Mouse (Mus musculus): Measurements from ENCODE around the gene Miga1. TPM values are rescaled to one million over a fixed set of nuclear protein-coding genes. Genes with fewer than 3 reads are reported as not detected.

Miga1 gene
- polyA plus RNA-seq, 1 experiment, result 50.7 TPM

DNA sequence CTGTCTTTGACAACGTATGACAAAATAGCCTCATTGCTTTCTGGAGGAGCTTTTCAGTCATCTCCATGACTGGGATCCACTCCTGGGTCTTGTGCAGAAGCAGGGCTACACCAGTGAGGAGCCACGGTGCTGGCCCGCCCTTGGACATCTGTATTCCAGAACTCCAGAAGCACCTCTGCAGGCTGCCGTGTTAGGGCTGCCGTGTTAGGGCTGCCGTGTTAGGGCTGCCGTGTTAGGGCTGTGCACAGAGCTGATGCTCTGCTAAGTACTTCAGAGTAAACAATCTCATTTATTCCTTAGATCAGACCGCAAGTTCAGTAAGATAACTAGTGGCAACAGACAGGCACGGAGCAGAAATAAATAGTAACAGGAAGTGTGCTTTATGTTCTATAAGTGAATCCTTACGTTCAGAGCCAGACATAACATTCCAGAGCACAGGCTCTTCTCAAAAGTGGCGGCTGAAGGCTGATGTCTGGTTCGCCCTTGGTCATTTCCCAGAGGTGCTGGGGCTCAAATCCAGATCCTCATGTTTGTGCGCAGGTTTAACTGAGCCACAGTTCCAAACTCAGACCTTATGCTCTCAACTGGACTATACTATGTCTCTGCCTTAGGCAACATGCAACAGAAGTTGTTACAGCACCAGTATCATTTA lies 46.6 kb downstream of the Miga1 start:
- no peaks in the 10 kb centered on the region for H3K4me1 ChIP-seq (ENCODE audit: control insufficient read depth, insufficient read depth, low read length)
- no peak overlapping the region for H3K4me3 ChIP-seq (ENCODE audit: low read depth, low read length)
- no peak overlapping the region for H3K27ac ChIP-seq (ENCODE audit: insufficient read depth, low read length)
- no peak for TF ChIP-seq POLR2A (IDR thresholded peaks at IDR 0.05; ENCODE audit: insufficient read depth, low read length)
- no peak for TF ChIP-seq EP300 (IDR thresholded peaks at IDR 0.05; ENCODE audit: insufficient read depth, low read depth, low read length)
- TF ChIP-seq CTCF (IDR thresholded peaks at IDR 0.05; ENCODE audit: low read depth, low read length), result no peak
- peaks cover 11% of the 10 kb centered on the region for H3K36me3 ChIP-seq (ENCODE audit: control insufficient read depth, insufficient read depth, low read length, poor library complexity, severe bottlenecking)
- no peaks in the 10 kb centered on the region for H3K9me3 ChIP-seq (replicated peaks; ENCODE audit: control insufficient read depth, insufficient read depth, low read length, poor library complexity, severe bottlenecking)
- no peaks in the 10 kb centered on the region for H3K27me3 ChIP-seq (ENCODE audit: control insufficient read depth, insufficient read depth, low read length, poor library complexity, severe bottlenecking)
- no peak overlapping the region for H3K9ac ChIP-seq (ENCODE audit: low read depth, poor library complexity, severe bottlenecking)

DNA sequence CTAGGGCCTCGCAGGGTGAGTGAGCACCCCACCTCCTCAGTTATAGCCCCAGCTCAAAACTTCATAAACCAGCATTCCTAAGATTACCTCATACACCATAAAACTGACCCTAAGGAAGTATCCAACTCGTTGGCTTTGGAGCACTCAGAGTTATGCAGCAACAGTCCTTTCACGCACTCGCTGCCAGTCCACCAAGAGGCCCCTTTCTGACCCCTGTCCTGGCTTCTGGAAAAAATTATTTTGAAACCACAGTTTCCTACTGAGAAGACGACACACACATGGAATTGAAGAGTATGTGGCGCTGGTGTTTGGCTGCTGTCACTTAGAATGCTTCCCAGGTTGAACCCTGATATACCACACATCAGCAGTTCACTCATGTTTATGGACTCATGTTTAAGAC lies 48.3 kb downstream of the Miga1 start:
- H3K4me1 ChIP-seq (ENCODE audit: control insufficient read depth, insufficient read depth, low read length), result no peaks in the 10 kb centered on the region
- no peak overlapping the region for H3K9ac ChIP-seq (ENCODE audit: low read depth, poor library complexity, severe bottlenecking)
- H3K9me3 ChIP-seq (replicated peaks; ENCODE audit: control insufficient read depth, insufficient read depth, low read length, poor library complexity, severe bottlenecking), result no peaks in the 10 kb centered on the region
- no peak overlapping the region for H3K27ac ChIP-seq (ENCODE audit: insufficient read depth, low read length)
- no peaks in the 10 kb centered on the region for H3K27me3 ChIP-seq (ENCODE audit: control insufficient read depth, insufficient read depth, low read length, poor library complexity, severe bottlenecking)
- no peak for TF ChIP-seq POLR2A (IDR thresholded peaks at IDR 0.05; ENCODE audit: insufficient read depth, low read length)
- no peak overlapping the region for H3K4me3 ChIP-seq (ENCODE audit: low read depth, low read length)
- H3K36me3 ChIP-seq (ENCODE audit: control insufficient read depth, insufficient read depth, low read length, poor library complexity, severe bottlenecking), result peaks cover 8% of the 10 kb centered on the region

DNA sequence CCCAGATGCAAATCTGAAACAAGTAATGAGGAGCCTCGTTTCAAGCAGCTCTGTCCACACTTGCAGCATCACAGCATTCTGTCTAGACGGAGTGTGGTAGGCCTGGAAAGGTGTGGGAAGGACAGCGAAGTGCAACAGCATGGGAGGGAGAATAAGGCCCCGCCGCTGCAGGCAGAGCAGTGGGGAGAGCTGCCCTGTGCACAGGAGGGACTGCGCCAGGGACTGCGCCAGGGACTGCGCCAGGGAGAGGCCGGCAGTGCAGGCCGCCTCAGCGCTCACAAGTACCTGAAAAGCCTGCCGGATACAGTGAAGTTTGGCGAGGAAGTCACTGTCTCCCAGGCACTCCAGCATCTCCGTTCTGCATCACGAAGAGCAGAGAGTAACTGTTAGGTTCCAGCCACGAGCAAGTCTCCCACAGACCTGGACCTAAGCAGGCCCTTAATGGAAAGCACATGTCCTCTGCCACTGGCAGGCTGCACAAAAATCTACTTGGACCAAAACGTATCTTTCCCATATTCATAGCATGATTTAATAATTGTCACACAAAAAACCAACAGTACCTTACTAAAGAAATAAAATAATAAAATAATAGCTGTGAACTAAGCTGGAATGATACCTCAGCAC lies 49.9 kb downstream of the Miga1 start:
- TF ChIP-seq CTCF (IDR thresholded peaks at IDR 0.05; ENCODE audit: low read depth, low read length) (no peak), EP300 (IDR thresholded peaks at IDR 0.05; ENCODE audit: insufficient read depth, low read depth, low read length) (no peak), POLR2A (IDR thresholded peaks at IDR 0.05; ENCODE audit: insufficient read depth, low read length) (no peak)
- no peak overlapping the region for H3K4me3 ChIP-seq (ENCODE audit: low read depth, low read length)
- no peaks in the 10 kb centered on the region for H3K4me1 ChIP-seq (ENCODE audit: control insufficient read depth, insufficient read depth, low read length)
- no peaks in the 10 kb centered on the region for H3K27me3 ChIP-seq (ENCODE audit: control insufficient read depth, insufficient read depth, low read length, poor library complexity, severe bottlenecking)
- no peak overlapping the region for H3K9ac ChIP-seq (ENCODE audit: low read depth, poor library complexity, severe bottlenecking)
- H3K27ac ChIP-seq (ENCODE audit: insufficient read depth, low read length), result no peak overlapping the region
- H3K36me3 ChIP-seq (ENCODE audit: control insufficient read depth, insufficient read depth, low read length, poor library complexity, severe bottlenecking), result peaks cover 12% of the 10 kb centered on the region
- H3K9me3 ChIP-seq (replicated peaks; ENCODE audit: control insufficient read depth, insufficient read depth, low read length, poor library complexity, severe bottlenecking), result no peaks in the 10 kb centered on the region

DNA sequence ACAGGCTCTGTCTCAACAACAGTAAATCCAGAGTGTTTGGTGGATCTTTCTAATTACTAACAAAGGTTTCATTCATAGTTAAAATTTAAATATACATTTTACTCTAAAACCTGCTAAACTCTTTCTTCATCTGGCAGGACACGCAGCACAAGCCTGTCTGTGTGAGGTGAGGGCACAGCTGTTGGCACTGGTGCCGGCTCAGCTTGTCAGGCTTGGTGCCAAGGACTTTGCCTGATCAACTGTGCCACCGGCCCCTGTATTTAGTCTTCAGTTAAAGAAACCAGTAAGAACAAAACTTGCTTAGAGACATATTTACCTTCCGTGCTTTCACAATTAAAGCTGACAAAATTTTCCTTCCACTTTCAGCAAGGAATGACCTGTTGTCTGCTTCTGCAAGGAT lies 51.5 kb downstream of the Miga1 start:
- Histone ChIP-seq H3K27ac (ENCODE audit: insufficient read depth, low read length) (no peak overlapping the region), H3K9ac (ENCODE audit: low read depth, poor library complexity, severe bottlenecking) (no peak overlapping the region), H3K27me3 (ENCODE audit: control insufficient read depth, insufficient read depth, low read length, poor library complexity, severe bottlenecking) (no peaks in the 10 kb centered on the region), H3K9me3 (replicated peaks; ENCODE audit: control insufficient read depth, insufficient read depth, low read length, poor library complexity, severe bottlenecking) (no peaks in the 10 kb centered on the region), H3K4me3 (ENCODE audit: low read depth, low read length) (no peak overlapping the region), H3K4me1 (ENCODE audit: control insufficient read depth, insufficient read depth, low read length) (no peaks in the 10 kb centered on the region), H3K36me3 (ENCODE audit: control insufficient read depth, insufficient read depth, low read length, poor library complexity, severe bottlenecking) (peaks cover 13% of the 10 kb centered on the region; the same call in 1 of the 2 replicates)
- TF ChIP-seq EP300 (IDR thresholded peaks at IDR 0.05; ENCODE audit: insufficient read depth, low read depth, low read length) (no peak), CTCF (IDR thresholded peaks at IDR 0.05; ENCODE audit: low read depth, low read length) (no peak), POLR2A (IDR thresholded peaks at IDR 0.05; ENCODE audit: insufficient read depth, low read length) (no peak)

DNA sequence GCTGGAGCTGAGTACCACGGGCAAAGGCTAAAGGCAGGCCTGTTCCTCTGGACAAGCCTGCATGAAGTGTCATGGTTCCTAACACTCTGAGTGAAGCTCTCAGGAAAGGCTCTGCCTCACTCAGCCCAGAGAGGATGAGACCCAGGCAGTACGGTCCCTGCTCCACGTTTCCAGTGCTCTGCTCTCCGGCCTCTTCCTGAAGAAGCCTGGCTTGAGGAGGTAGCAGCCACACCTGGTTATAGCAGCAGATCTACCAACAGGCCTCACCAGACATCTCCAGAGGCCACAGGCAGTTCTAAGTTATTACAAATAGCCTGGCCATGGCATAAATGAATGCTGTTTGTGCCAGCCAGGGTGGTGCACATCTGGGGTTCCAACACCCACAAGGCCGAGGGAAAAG lies 51.9 kb downstream of the Miga1 start:
- Histone ChIP-seq H3K36me3 (ENCODE audit: control insufficient read depth, insufficient read depth, low read length, poor library complexity, severe bottlenecking) (peaks cover 13% of the 10 kb centered on the region; the same call in 1 of the 2 replicates), H3K27ac (ENCODE audit: insufficient read depth, low read length) (no peak overlapping the region), H3K4me1 (ENCODE audit: control insufficient read depth, insufficient read depth, low read length) (no peaks in the 10 kb centered on the region), H3K4me3 (ENCODE audit: low read depth, low read length) (no peak overlapping the region), H3K9me3 (replicated peaks; ENCODE audit: control insufficient read depth, insufficient read depth, low read length, poor library complexity, severe bottlenecking) (no peaks in the 10 kb centered on the region), H3K27me3 (ENCODE audit: control insufficient read depth, insufficient read depth, low read length, poor library complexity, severe bottlenecking) (no peaks in the 10 kb centered on the region), H3K9ac (ENCODE audit: low read depth, poor library complexity, severe bottlenecking) (no peak overlapping the region)
- TF ChIP-seq POLR2A (IDR thresholded peaks at IDR 0.05; ENCODE audit: insufficient read depth, low read length) (no peak), CTCF (IDR thresholded peaks at IDR 0.05; ENCODE audit: low read depth, low read length) (no peak), EP300 (IDR thresholded peaks at IDR 0.05; ENCODE audit: insufficient read depth, low read depth, low read length) (no peak)

DNA sequence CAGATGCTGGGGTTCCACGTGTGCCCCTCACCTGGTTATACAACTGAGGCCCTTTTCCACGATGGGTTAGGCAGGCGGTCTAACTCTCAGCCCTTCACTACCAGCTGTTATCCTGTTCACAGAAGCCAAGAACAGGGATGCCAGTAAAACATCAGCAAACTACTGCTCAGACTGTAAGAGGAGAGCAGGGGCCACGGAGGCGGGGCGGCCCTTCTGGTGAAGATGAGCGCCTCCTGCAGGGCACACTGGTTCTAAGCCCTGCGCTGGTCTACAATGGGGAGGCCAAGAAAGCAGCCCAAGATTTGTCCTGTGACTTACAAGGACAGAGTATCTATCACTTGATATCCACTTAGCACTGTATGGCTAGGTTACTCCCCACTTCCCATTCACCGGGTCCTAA lies 52.4 kb downstream of the Miga1 start:
- TF ChIP-seq CTCF (IDR thresholded peaks at IDR 0.05; ENCODE audit: low read depth, low read length) (peak; percentile 60), POLR2A (IDR thresholded peaks at IDR 0.05; ENCODE audit: insufficient read depth, low read length) (no peak), EP300 (IDR thresholded peaks at IDR 0.05; ENCODE audit: insufficient read depth, low read depth, low read length) (no peak)
- Histone ChIP-seq H3K9ac (ENCODE audit: low read depth, poor library complexity, severe bottlenecking) (no peak overlapping the region), H3K36me3 (ENCODE audit: control insufficient read depth, insufficient read depth, low read length, poor library complexity, severe bottlenecking) (peaks cover 13% of the 10 kb centered on the region; the same call in 1 of the 2 replicates), H3K9me3 (replicated peaks; ENCODE audit: control insufficient read depth, insufficient read depth, low read length, poor library complexity, severe bottlenecking) (no peaks in the 10 kb centered on the region), H3K4me3 (ENCODE audit: low read depth, low read length) (no peak overlapping the region), H3K4me1 (ENCODE audit: control insufficient read depth, insufficient read depth, low read length) (no peaks in the 10 kb centered on the region), H3K27ac (ENCODE audit: insufficient read depth, low read length) (no peak overlapping the region), H3K27me3 (ENCODE audit: control insufficient read depth, insufficient read depth, low read length, poor library complexity, severe bottlenecking) (no peaks in the 10 kb centered on the region)

All from ES-Bruce4 (cell line).